Mouse (Mus musculus) ES-Bruce4 (cell line): ENCODE measurements around the gene Pigk. TPM values are rescaled to one million over a fixed set of nuclear protein-coding genes. Genes with fewer than 3 reads are reported as not detected.

Experiments used
- H3K27ac ChIP-seq: 2 replicates; pipeline ENCODE4 v1.5.1; 2012; ENCODE audit warnings: low read length, inconsistent platforms; ENCODE audit not compliant: insufficient read depth
- H3K27me3 ChIP-seq: 2 replicates; pipeline ENCODE4 v1.6.1; 2012; ENCODE audit warnings: mild to moderate bottlenecking, low read length, inconsistent platforms; ENCODE audit not compliant: control insufficient read depth, poor library complexity, insufficient read depth, severe bottlenecking
- H3K36me3 ChIP-seq: 2 replicates; pipeline ENCODE4 v1.6.1; 2012; ENCODE audit warnings: inconsistent platforms, mild to moderate bottlenecking, low read length, moderate library complexity; ENCODE audit not compliant: control insufficient read depth, poor library complexity, insufficient read depth, severe bottlenecking
- H3K4me1 ChIP-seq: one replicate; pipeline ENCODE4 v1.8.1; 2011; ENCODE audit warnings: low read length; ENCODE audit not compliant: control insufficient read depth, insufficient read depth
- H3K4me3 ChIP-seq: 2 replicates; pipeline ENCODE4 v1.5.1; 2011; ENCODE audit warnings: low read depth, mild to moderate bottlenecking, low read length
- H3K9ac ChIP-seq: 2 replicates; pipeline ENCODE4 v1.6.1; 2012; ENCODE audit warnings: low read depth, mild to moderate bottlenecking, inconsistent platforms; ENCODE audit not compliant: poor library complexity, severe bottlenecking
- H3K9me3 ChIP-seq: replicated peaks from 2 replicates; pipeline ENCODE4 v1.6.1; 2012; ENCODE audit warnings: mild to moderate bottlenecking, low read length, inconsistent platforms; ENCODE audit not compliant: control insufficient read depth, poor library complexity, insufficient read depth, severe bottlenecking
- CTCF ChIP-seq: IDR thresholded peaks from one replicate; pipeline ENCODE4 v1.8.1; 2011; ENCODE audit warnings: low read depth, low read length
- EP300 ChIP-seq: IDR thresholded peaks from 2 replicates; pipeline ENCODE4 v1.6.1; 2011; ENCODE audit warnings: low read depth, low read length; ENCODE audit not compliant: insufficient read depth
- POLR2A ChIP-seq: IDR thresholded peaks from one replicate; pipeline ENCODE4 v1.8.1; 2011; ENCODE audit warnings: low read length; ENCODE audit not compliant: insufficient read depth
- polyA plus RNA-seq: library from polyadenylated mRNA; stranded (reverse); fragments of >200 nt; gene quantifications from 2 replicates; pipeline ENCODE4 v1.2.4, GENCODE M21; 2011; ENCODE audit warnings: low read depth; ENCODE audit not compliant: missing spikeins, insufficient read depth, insufficient read length

Gene Pigk
- polyA plus RNA-seq, 1 experiment, result 23.8 TPM

DNA sequence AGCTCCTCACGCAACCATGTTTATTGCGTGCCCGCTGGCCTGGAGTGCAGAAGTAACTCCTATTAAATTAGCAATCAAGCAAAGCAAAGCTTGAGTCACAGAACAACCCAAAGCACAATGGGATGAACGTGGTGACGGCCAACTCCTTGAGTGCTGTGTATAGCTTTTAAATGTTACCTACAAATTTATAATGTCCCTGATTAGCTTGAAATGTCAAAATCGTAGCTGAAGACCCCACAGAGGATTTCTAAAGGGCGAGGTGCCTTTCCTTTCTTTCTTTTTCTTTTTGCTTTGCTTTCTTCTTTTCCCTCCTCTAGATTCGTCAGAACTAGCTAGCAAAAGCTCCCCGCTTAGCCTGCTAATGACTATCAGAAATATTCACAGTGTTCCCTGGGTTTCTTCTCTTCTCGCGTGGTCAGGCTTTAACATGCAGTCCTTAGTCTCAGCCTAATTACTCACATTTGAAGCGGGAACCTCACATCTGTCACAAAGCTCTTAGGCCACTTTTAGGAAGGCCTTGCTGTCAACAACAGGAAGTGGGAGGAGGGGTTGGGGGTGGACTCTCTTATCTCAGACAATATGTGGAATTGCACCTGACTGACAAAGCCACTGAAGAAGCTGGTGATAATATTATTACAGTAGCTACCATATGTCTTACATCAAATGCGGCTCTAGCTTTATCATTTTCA is 214.5 kb downstream of the Pigk start:
- no peak for TF ChIP-seq POLR2A
- TF ChIP-seq CTCF, result no peak
- no peak for TF ChIP-seq EP300
- Histone ChIP-seq H3K9ac (no peak overlapping the region), H3K36me3 (no peaks in the 10 kb centered on the region), H3K27ac (no peak overlapping the region), H3K4me3 (no peak overlapping the region), H3K4me1 (peaks cover 3% of the 10 kb centered on the region), H3K9me3 (no peaks in the 10 kb centered on the region), H3K27me3 (no peaks in the 10 kb centered on the region)

- 0 out of 2 replicates have a peak overlapping the region, but pooled peaks have one; percentile 22 for H3K9ac ChIP-seq
- no peaks in the 10 kb centered on the region for H3K36me3 ChIP-seq
- no peaks in the 10 kb centered on the region for H3K9me3 ChIP-seq
- TF ChIP-seq EP300 (peak; percentile 66; the same call in 1 of the 2 replicates), POLR2A (no peak), CTCF (no peak)
- H3K27me3 ChIP-seq, result no peaks in the 10 kb centered on the region
- H3K4me1 ChIP-seq, result peaks cover 3% of the 10 kb centered on the region
- peak overlapping the region; percentile 81 for H3K27ac ChIP-seq
- H3K4me3 ChIP-seq, result peak overlapping the region; percentile 52
These were observed 215.4 kb downstream of the Pigk start for GRCm38 (mm10) chr3:152929256-152929787.

DNA sequence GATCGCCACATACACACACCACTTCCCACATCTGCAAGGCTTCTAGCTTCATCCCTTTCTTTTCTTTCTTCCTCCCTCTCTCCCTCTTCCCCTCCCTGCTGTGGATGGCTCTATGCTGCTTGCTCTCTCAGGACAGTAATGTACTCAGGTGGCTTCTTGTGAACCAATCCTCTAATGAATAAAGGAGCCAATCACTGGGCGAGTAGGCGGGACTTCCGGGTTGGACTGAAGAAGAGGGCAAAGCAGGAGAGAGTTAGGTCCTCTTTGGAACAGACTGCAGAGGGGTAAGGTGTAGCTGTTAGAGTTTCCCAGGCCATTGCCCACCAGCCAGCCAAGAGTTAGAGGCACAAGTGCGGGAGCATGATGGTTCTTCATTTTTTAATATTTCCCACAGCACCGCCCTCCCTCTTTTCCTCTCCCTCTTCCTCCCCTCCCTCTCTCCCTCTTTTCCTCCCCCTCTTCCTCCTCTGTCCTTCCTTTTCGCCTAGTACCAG is 215.9 kb downstream of the Pigk start:
- Histone ChIP-seq H3K27ac (peak overlapping the region; percentile 81), H3K9me3 (no peaks in the 10 kb centered on the region), H3K36me3 (no peaks in the 10 kb centered on the region), H3K4me1 (peaks cover 3% of the 10 kb centered on the region), H3K4me3 (peak overlapping the region; percentile 70), H3K9ac (0 out of 2 replicates have a peak overlapping the region, but pooled peaks have one; percentile 22), H3K27me3 (no peaks in the 10 kb centered on the region)
- TF ChIP-seq EP300, result no peak
- TF ChIP-seq POLR2A, result peak; percentile 15

- Histone ChIP-seq H3K36me3 (no peaks in the 10 kb centered on the region), H3K4me1 (peaks cover 3% of the 10 kb centered on the region), H3K9me3 (no peaks in the 10 kb centered on the region), H3K27ac (no peak overlapping the region), H3K27me3 (no peaks in the 10 kb centered on the region), H3K9ac (no peak overlapping the region), H3K4me3 (no peak overlapping the region)
- TF ChIP-seq POLR2A, result no peak
- TF ChIP-seq CTCF, result no peak
- no peak for TF ChIP-seq EP300
These were observed 217.5 kb downstream of the Pigk start for GRCm38 (mm10) chr3:152931354-152931753.

DNA sequence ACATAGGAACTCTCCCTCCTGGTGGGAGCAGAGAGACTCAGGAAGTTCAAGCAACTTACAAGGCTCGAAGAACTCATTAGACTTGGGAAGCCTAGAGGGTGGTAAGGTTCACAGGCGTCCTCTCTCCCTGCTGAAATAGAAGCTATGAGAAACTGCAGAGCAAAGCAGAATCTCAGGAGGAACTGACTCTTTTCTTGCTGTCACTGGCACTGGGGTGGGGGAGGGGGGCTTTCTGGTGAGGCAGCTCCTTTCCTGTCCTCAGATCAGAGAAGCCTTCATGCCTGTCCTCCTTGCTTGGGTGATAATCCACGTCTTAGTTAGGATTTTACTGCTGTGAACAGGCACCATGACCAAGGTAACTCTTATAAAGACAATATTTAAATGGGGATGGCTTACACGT is 218.2 kb downstream of the Pigk start:
- Histone ChIP-seq H3K27ac (no peak overlapping the region), H3K4me3 (no peak overlapping the region), H3K27me3 (no peaks in the 10 kb centered on the region), H3K9me3 (no peaks in the 10 kb centered on the region), H3K36me3 (no peaks in the 10 kb centered on the region), H3K4me1 (peaks cover 3% of the 10 kb centered on the region), H3K9ac (no peak overlapping the region)
- TF ChIP-seq CTCF, result no peak
- TF ChIP-seq EP300, result no peak
- TF ChIP-seq POLR2A, result no peak

- no peaks in the 10 kb centered on the region for H3K36me3 ChIP-seq
- no peaks in the 10 kb centered on the region for H3K27me3 ChIP-seq
- no peaks in the 10 kb centered on the region for H3K9me3 ChIP-seq
- no peak overlapping the region for H3K4me3 ChIP-seq
- H3K27ac ChIP-seq, result no peak overlapping the region
- no peak for TF ChIP-seq CTCF
- no peak for TF ChIP-seq POLR2A
- no peak for TF ChIP-seq EP300
- H3K4me1 ChIP-seq, result peaks cover 3% of the 10 kb centered on the region
- no peak overlapping the region for H3K9ac ChIP-seq
These were observed 218.6 kb downstream of the Pigk start for GRCm38 (mm10) chr3:152932544-152932943.
